Mouse (Mus musculus) cerebellum, adult (tissue): Measurements from ENCODE around the gene Fkbp15.
"Not testable (repeated sequence)": the region's sequence is repeated elsewhere in the genome, so short reads cannot be mapped to it uniquely, and the experiment has no call there.

Source experiments
- ATAC-seq: cut with Nextera tagmentation; 2 replicates; pipeline ENCODE4 v1.9.2; 2017; ENCODE audit warnings: mild to moderate bottlenecking, moderate library complexity, mixed read lengths; ENCODE audit not compliant: insufficient number of reproducible peaks, low FRiP score, low TSS enrichment

Gene Fkbp15

GRCm38 (mm10) chr4:62286992-62287900 lies 73.1 kb downstream of the Fkbp15 start:
- ATAC-seq: no peak

GRCm38 (mm10) chr4:62286257-62286991 lies 73.9 kb downstream of the Fkbp15 start:
- peak; percentile 91 for ATAC-seq

- ATAC-seq: no peak
Measured at GRCm38 (mm10) chr4:62285576-62285975, 74.8 kb downstream of the Fkbp15 start.

- ATAC-seq: no peak
Measured at GRCm38 (mm10) chr4:62282969-62283368, 77.4 kb downstream of the Fkbp15 start.

- ATAC-seq: no peak
Measured at GRCm38 (mm10) chr4:62281319-62281718, 79.0 kb downstream of the Fkbp15 start.

- ATAC-seq: no peak
Measured at GRCm38 (mm10) chr4:62278081-62278480, 82.3 kb downstream of the Fkbp15 start.

GRCm38 (mm10) chr4:62277222-62277621 lies 83.1 kb downstream of the Fkbp15 start:
- no peak for ATAC-seq

GRCm38 (mm10) chr4:62276642-62277041 lies 83.7 kb downstream of the Fkbp15 start:
- ATAC-seq: no peak

- ATAC-seq: no peak
Measured at GRCm38 (mm10) chr4:62274841-62275536, 85.4 kb downstream of the Fkbp15 start.

- ATAC-seq: no peak
Measured at GRCm38 (mm10) chr4:62273916-62274315, 86.4 kb downstream of the Fkbp15 start.

GRCm38 (mm10) chr4:62272696-62273095 lies 87.7 kb downstream of the Fkbp15 start:
- ATAC-seq: no peak

GRCm38 (mm10) chr4:62267101-62267500 lies 93.2 kb downstream of the Fkbp15 start:
- no peak for ATAC-seq

- not testable (repeated sequence) for ATAC-seq
Measured at GRCm38 (mm10) chr4:62266016-62266415, 94.3 kb downstream of the Fkbp15 start.

- ATAC-seq: no peak
Measured at GRCm38 (mm10) chr4:62265154-62265836, 95.1 kb downstream of the Fkbp15 start.

GRCm38 (mm10) chr4:62263133-62263844 lies 97.1 kb downstream of the Fkbp15 start:
- ATAC-seq: peak; percentile 40

GRCm38 (mm10) chr4:62262276-62262675 lies 98.1 kb downstream of the Fkbp15 start, which contains the start of gene Slc31a2:
Gene Slc31a2, plus strand, starts transcription at chr4:62262562.
- no peak for ATAC-seq

GRCm38 (mm10) chr4:62256931-62257330 lies 103.4 kb downstream of the Fkbp15 start:
- no peak for ATAC-seq

- no peak for ATAC-seq
Measured at GRCm38 (mm10) chr4:62254551-62254950, 105.8 kb downstream of the Fkbp15 start.

GRCm38 (mm10) chr4:62251776-62252175 lies 108.6 kb downstream of the Fkbp15 start:
- no peak for ATAC-seq
